In the genomic region with DNA sequence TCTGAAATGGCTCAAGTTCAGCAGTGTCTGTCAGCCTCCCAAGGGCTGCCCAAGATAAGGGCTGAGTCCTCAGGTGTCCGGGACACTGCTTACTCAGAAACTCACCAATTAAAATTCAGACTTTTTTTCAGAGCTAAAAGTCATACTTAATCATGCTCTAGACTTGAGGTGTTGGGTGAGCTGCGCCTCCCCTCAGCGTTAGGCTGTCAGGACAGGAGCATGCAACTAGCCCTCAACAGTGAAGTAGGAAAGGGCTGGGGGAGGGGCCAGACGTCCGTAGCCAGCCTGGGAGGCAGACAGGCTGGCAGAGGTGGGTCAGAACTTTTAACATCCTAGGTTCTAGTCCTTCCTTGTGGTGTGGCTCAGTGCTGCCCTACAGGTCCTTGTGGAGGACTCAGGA, we compare ENCODE assay signal across 22 mouse cellular contexts.
"Had no signal": no experiment of that assay in that cellular context is flagged by ENCODE, and none has a peak within 500 bp of the region (broad histone marks: within the 10 kb centered on the region; RNA-seq: fewer than 3 reads in every experiment).

No protein-coding gene starts in this region.

- H3K4me3 ChIP-seq: liver, embryonic 13.5 days; liver, embryonic 15.5 days; lung, embryonic 15.5 days; megakaryocyte, embryonic 14.5 days; midbrain, embryonic 10.5 days; midbrain, embryonic 13.5 days; myocyte; neural tube, embryonic 13.5 days; neural tube, embryonic 15.5 days had no signal

- H3K27ac ChIP-seq: liver, embryonic 13.5 days; liver, embryonic 15.5 days; lung, embryonic 15.5 days; macrophage; midbrain, embryonic 10.5 days; midbrain, embryonic 13.5 days; neural tube, embryonic 13.5 days; neural tube, embryonic 15.5 days had no signal

- H3K9me3 ChIP-seq: liver, embryonic 13.5 days; liver, embryonic 15.5 days; lung, embryonic 15.5 days; midbrain, embryonic 10.5 days; midbrain, embryonic 13.5 days; neural tube, embryonic 13.5 days; neural tube, embryonic 15.5 days had no signal

- ATAC-seq: liver, postnatal 0 days; midbrain, embryonic 13.5 days; midbrain, embryonic 16.5 days had no signal

- H3K4me1 ChIP-seq: liver, embryonic 13.5 days; liver, embryonic 15.5 days; lung, embryonic 15.5 days; midbrain, embryonic 10.5 days; midbrain, embryonic 13.5 days; neural tube, embryonic 13.5 days; neural tube, embryonic 15.5 days had no signal

- H3K4me2 ChIP-seq: liver, embryonic 11.5 days; liver, embryonic 13.5 days; liver, embryonic 15.5 days; lung, embryonic 15.5 days; midbrain, embryonic 13.5 days; neural tube, embryonic 13.5 days; neural tube, embryonic 15.5 days had no signal

- H3K27me3 ChIP-seq: liver, embryonic 13.5 days; liver, embryonic 15.5 days; lung, embryonic 15.5 days; midbrain, embryonic 13.5 days; neural tube, embryonic 13.5 days; neural tube, embryonic 15.5 days had no signal

- H3K36me3 ChIP-seq: liver, embryonic 13.5 days; liver, embryonic 15.5 days; lung, embryonic 15.5 days; midbrain, embryonic 10.5 days; midbrain, embryonic 13.5 days; neural tube, embryonic 13.5 days; neural tube, embryonic 15.5 days had no signal

- DNase-seq: liver, embryonic 13.5 days; liver, postnatal 0 days; lung, postnatal 10 days; retina, postnatal 1 day; right cerebral cortex, adult 18-20 months; right cerebral cortex, postnatal 25 days; right cerebral cortex, postnatal 4 days; spleen, adult 18-20 months; thymus, adult 18-20 months; thymus, postnatal 25 days; thymus, postnatal 4 days had no signal

- H3K9ac ChIP-seq: liver, embryonic 13.5 days; liver, embryonic 15.5 days; liver, postnatal 0 days; lung, embryonic 15.5 days; midbrain, embryonic 13.5 days; neural tube, embryonic 13.5 days; neural tube, embryonic 15.5 days had no signal
